Mouse (Mus musculus) left cerebral cortex, postnatal 4 days (tissue): ENCODE results near the gene Steap2. TPM values are rescaled to one million over a fixed set of nuclear protein-coding genes. Genes with fewer than 3 reads are reported as not detected.

ENCODE experiments used
- DNase-seq: peaks from one replicate; pipeline ENCODE4 v3.0.0-alpha.2; 2022
- intact Hi-C: fragments of 180-260 bp; cut with DNase I; formaldehyde crosslinking; loops from one replicate; pipeline ENCODE4 v1.15.1; 2025
- total RNA-seq, 2 experiments: library from RNA; stranded (reverse); gene quantifications; 2 replicates each; pipeline ENCODE4 v1.2.3; 2021

Gene Steap2
- total RNA-seq, 2 experiments from 2014 or later = 3.3 to 4.1 TPM

DNA sequence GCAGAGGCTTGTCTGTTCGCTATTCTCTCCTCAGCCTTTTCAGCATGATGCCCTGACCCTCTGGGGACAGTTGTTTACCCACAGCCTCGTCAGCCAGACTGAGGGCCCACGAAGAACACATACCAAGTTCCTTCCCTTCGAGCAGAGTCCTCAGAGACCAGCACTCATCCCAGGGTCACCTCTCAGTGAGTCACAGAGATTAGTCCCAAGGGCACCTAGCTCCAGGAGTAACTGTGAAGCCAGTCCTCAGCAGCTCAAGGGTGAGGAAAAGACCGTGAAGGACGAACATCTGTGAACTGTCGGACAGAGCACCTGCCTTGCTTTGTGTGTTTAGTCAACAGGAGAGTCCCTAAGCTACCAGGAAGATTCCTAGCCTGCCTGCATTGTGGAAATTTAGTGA lies 25.5 kb downstream of the Steap2 start:
- no peak for DNase-seq
- intact Hi-C loops = no loop called here

DNA sequence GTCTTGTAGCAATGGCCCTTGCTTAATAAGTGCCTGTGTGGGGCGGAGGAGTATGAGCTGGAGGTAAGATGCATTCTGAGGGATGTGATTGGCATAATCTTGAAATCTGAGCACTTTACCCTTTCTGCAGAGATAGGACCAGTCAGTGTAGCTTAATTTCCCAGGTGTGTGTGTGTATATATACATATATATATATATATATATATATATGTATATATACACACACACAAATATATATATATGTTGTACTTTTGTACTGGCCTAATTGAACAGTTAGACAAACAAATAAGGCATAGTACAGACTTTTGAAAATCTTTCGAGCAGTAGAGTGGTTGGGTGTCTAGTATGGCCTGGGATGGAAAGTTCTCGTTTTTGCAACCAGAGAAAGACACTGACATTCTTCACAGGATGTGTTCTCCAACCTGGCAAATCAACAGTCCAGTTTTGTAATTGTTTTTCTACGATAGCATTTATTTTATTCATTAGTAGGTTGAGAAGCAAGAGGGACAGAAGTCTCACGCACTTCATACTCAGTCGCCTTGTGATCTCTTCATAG lies 29.9 kb downstream of the Steap2 start:
- DNase-seq = no peak
- intact Hi-C loops = no loop called here

DNA sequence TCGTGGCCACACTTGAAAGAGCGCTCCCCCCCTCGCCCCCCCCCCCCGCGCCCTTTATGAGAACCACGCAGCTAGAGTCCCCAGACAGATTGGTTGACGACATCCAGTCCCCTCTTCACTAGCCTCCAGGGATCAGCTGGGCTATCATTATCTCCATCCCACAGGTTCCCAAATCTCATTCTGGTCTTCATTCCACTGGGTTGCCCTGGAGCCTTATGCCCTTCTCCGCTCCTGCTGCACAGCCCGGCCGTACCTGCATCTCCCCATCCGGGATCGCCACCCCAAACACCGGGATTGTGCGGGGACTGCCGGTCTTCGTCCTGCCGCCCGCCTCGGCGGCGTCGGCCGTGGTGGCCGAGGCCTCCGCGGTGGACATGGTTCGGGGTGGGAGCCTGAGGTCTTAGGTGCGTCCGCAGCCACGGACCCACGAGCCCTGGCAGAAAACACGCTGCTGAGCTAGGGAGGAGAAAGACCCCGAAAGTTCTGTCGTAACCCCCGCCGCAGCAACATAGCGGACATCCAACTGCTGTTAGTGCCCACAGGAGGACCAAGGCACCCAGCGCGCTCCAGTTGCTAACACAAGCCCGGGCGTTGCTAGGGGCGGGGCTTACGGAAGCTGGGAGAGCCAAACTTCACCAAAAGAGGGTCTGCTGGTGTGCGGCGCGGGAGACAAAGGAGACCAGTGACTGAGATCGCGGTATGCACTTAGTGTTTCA lies 30.6 kb downstream of the Steap2 start, which contains the start of gene Cfap69:
Gene Cfap69 (minus strand): TSS at position 585 of the 716 bp plus-strand sequence.
- intact Hi-C loops = no loop called here
- peak; percentile 92 for DNase-seq

DNA sequence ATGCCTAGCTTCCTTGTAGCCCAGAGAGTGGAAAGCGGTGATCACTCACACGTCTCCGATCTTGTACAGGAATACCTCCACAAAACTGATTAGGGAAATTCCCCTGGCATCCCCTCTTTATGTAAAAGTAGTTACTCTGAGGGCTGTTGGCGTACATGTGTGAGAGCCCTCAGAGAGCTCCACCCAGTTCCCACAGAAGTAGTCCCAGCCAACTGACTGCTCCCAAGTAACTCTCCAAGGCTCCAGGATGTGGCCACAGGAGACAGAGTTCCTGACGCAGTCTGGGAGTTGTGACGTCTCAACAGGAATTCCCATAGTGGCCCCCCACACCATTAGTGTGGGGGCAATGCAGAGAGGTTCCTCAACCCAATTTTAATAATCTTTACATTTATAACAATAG lies 31.3 kb downstream of the Steap2 start:
- intact Hi-C loops = no loop called here
- DNase-seq = no peak

DNA sequence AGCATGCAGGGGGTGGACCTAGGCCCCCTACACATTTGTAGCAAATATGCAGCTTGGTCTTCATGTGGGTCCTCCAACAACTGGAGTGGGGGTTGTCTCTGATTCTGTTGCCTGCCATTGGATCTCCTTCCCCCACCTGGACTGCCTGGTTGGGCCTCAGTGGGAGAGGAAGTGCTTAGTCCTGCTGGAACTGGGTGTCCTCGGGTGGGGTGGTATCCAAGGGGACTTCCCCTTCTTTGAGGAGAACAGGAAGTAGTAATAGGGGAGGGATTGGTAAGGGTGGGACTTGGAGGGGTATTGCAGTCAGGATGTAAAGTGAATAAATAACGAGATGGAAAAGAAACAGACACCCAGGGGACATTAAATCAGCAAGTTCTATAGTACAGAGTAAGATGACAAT lies 35.7 kb downstream of the Steap2 start:
- intact Hi-C loops = loop anchor here (10.0 kb wide), 1 partner anchor 154 kb away; no protein-coding TSS in a partner anchor
- DNase-seq = no peak

DNA sequence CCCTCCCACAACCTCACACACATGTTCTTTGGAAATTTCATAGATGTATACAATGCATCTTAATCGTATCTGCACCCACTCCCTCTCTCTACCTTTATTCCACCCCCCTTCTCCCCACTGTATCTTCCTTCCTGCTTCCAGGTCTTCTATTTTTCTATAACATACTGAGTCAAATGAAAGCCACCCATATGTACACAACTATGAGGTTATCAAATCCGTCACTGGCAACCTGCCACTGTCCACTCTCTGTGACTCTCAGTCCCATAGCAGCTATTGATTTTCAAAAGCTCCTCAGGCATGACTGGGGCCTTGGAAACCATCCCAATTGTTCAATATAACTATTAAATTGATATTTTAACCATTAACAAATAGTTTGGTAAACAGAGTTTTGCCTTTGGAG lies 36.4 kb downstream of the Steap2 start:
- DNase-seq = no peak
- intact Hi-C loops = loop anchor here (10.0 kb wide), 1 partner anchor 153 kb away; no protein-coding TSS in a partner anchor

GRCm38 (mm10) chr5:5648817-5649569 lies 45.4 kb downstream of the Steap2 start:
- intact Hi-C loops = loop anchor here (5.0 kb wide), 1 partner anchor 98 kb away; the partner anchor contains the start of gene Steap1

GRCm38 (mm10) chr5:5646173-5646572 lies 48.2 kb downstream of the Steap2 start:
- no peak for DNase-seq

More at GRCm38 (mm10) chr5:5648817-5649569, 45.4 kb downstream of the Steap2 start:
- no peak for DNase-seq

GRCm38 (mm10) chr5:5638496-5638895 lies 55.9 kb downstream of the Steap2 start:
- intact Hi-C loops = no loop called here
- DNase-seq = no peak

More at GRCm38 (mm10) chr5:5646173-5646572, 48.2 kb downstream of the Steap2 start:
- intact Hi-C loops = loop anchor here (5.0 kb wide), 1 partner anchor 101 kb away; the partner anchor contains the start of gene Steap1

DNA sequence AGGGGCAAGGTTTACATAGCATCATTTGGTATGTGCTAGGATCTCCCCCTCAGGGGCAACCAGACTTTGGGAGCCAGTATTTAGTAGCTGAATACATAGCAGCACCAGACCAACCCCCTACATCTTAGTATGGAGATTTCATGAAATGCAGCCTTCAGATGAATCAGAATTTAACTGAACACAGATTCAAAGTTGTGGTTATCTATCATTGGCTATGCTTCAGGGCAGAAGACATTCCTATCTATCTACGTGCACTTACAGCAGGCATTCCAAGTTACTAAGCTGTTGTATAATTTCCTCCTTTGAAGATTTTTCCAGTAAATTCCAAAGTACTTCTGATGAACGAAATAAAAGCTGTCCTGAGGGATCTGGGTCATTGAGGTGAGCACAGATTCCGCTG lies 68.9 kb downstream of the Steap2 start:
- intact Hi-C loops = no loop called here
- DNase-seq = no peak

DNA sequence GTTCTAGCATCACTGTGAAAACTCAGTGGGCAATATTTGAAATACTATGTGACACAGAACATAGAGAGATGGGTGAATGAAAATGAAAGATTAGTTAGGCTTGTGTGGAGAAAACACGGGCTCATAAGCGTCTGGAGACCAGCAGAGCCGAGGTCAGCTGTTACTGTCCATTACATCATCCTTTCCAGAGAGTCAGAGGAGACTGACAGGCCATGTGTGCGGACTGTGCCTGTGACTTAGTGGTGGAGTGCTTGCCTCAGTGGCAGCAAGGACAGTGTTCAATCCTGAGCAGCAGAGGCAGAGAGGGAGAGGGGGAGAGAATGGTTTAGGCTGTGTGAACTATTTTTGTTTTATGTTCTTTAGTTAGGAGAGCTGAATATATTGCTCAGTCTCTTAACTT lies 76.0 kb downstream of the Steap2 start:
- intact Hi-C loops = no loop called here
- no peak for DNase-seq

Other genes with a start within 250 kb of the Steap2 start
- gene 1700015F17Rik, start 215.4 kb downstream of the Steap2 start, total RNA-seq = not detected
- 10 to 100 TPM; 21.7 to 23.8 TPM for gene Cldn12, start 179.6 kb downstream of the Steap2 start, total RNA-seq
- 10 to 100 TPM; 11.4 to 13.3 TPM for gene Gtpbp10, start 135.0 kb downstream of the Steap2 start, total RNA-seq
- 1 to 10 TPM; 6.5 to 8.2 TPM for gene Gm8773, start 120.8 kb downstream of the Steap2 start, total RNA-seq
- gene Cfap69, start 30.3 kb downstream of the Steap2 start, total RNA-seq = 10 to 100 TPM; 13.8 to 20.1 TPM
- gene Steap1, start 54.7 kb upstream of the Steap2 start, total RNA-seq = not detected